Mouse (Mus musculus): ENCODE measurements around the gene Slc2a10.

GRCm38 (mm10) chr2:165470167-165470566 is 33.4 kb upstream of the Slc2a10 start:
- TF ChIP-seq USF1 (IDR thresholded peaks at IDR 0.05; ENCODE audit: low read depth) (no peak), POLR2AphosphoS2 (IDR thresholded peaks at IDR 0.05; ENCODE audit: insufficient read length, low read depth) (no peak), MAX (IDR thresholded peaks at IDR 0.05; ENCODE audit: low read depth) (no peak), E2F4 (IDR thresholded peaks at IDR 0.05; ENCODE audit: insufficient read depth) (no peak), POLR2A (IDR thresholded peaks at IDR 0.05; ENCODE audit: insufficient read length, low read depth) (no peak), TCF12 (IDR thresholded peaks at IDR 0.05; ENCODE audit: insufficient read depth, poor library complexity, severe bottlenecking) (no peak)

Measured in myocyte (in vitro differentiated cells).